Mouse (Mus musculus): ENCODE measurements at regions not wholly inside any gene's neighbourhood (a gene's known extent, or its start where the extent isn't known, plus 50 kb on each side); places are given as distances from the start of the nearest gene placed in this dataset.

GRCm38 (mm10) chr16:72152920-72153319 lies 155.2 kb upstream of the Robo1 start:
- no peak overlapping the region for H3K9ac ChIP-seq
- H3K36me3 ChIP-seq: no peaks in the 10 kb centered on the region
- no peaks in the 10 kb centered on the region for H3K27me3 ChIP-seq
- no peaks in the 10 kb centered on the region for H3K9me3 ChIP-seq (replicated peaks)
- H3K4me2 ChIP-seq: no peak overlapping the region
- no peak overlapping the region for H3K27ac ChIP-seq
- no peaks in the 10 kb centered on the region for H3K4me1 ChIP-seq
- ATAC-seq (replicated peaks; ENCODE audit: low FRiP score): no peak
- no peak overlapping the region for H3K4me3 ChIP-seq (replicated peaks)
- 82% methylated on average over 2 of the region's 2 CpGs for WGBS

DNA sequence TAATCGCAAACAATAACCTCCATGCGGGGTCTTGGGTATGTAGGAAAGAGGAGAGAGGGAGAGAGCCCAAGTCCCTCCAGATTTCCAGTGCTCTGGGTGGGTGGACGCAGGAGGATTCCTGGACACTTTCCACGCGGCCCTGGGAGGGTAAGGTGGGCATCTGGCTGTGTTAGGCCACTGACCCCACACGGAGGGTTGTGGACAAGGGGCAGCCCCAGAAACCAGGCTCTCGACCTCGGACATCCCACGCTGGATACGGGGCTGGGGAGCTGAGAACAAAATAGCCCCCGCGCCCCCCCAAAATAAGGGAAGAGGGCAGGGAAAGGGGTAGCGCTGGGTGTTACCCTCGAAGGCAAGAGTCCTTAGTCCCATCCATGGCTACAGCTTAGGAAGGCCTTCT lies 150.2 kb upstream of the Robo1 start:
- Histone ChIP-seq H3K36me3 (no peaks in the 10 kb centered on the region), H3K4me3 (replicated peaks) (no peak overlapping the region), H3K27me3 (no peaks in the 10 kb centered on the region), H3K27ac (no peak overlapping the region), H3K9ac (no peak overlapping the region), H3K9me3 (replicated peaks) (no peaks in the 10 kb centered on the region), H3K4me1 (no peaks in the 10 kb centered on the region), H3K4me2 (no peak overlapping the region)
- no peak for ATAC-seq (replicated peaks; ENCODE audit: low FRiP score)
- 90% methylated on average over 14 of the region's 14 CpGs for WGBS

DNA sequence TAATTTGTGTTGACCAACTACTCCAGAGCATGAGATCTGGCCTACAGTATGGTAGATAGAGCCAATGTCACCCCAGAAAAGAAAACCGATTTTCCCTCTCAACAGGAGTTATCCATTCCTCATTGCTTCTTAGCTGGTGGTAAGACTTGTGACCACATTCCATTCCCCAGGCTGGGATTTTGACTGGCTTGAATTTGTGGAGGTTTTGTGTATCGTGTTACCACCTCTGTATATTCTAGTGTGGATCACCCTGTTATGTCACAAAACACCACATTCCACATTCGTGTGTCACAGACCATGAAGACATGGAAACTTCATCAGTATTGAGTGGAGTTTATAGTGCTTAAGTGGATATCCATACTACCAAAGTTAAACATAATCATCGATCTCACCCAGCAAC lies 148.7 kb upstream of the Robo1 start:
- H3K9ac ChIP-seq: no peak overlapping the region
- no peak overlapping the region for H3K4me3 ChIP-seq (replicated peaks)
- WGBS: 81% methylated on average over 4 of the region's 4 CpGs
- H3K27me3 ChIP-seq: no peaks in the 10 kb centered on the region
- H3K4me1 ChIP-seq: no peaks in the 10 kb centered on the region
- H3K9me3 ChIP-seq (replicated peaks): no peaks in the 10 kb centered on the region
- ATAC-seq (replicated peaks; ENCODE audit: low FRiP score): no peak
- H3K27ac ChIP-seq: no peak overlapping the region
- H3K36me3 ChIP-seq: no peaks in the 10 kb centered on the region
- no peak overlapping the region for H3K4me2 ChIP-seq

GRCm38 (mm10) chr16:72175727-72176126 lies 132.4 kb upstream of the Robo1 start:
- no peaks in the 10 kb centered on the region for H3K4me1 ChIP-seq
- H3K36me3 ChIP-seq: no peaks in the 10 kb centered on the region
- ATAC-seq (replicated peaks; ENCODE audit: low FRiP score): no peak
- H3K4me3 ChIP-seq (replicated peaks): no peak overlapping the region
- WGBS: 27% methylated on average over 5 of the region's 5 CpGs
- H3K27me3 ChIP-seq: no peaks in the 10 kb centered on the region
- H3K9me3 ChIP-seq (replicated peaks): no peaks in the 10 kb centered on the region
- H3K27ac ChIP-seq: no peak overlapping the region
- no peak overlapping the region for H3K4me2 ChIP-seq
- H3K9ac ChIP-seq: no peak overlapping the region

- 3% methylated on average over 1 of the region's 1 CpGs for WGBS
- H3K4me3 ChIP-seq (replicated peaks): no peak overlapping the region
- no peak for ATAC-seq (replicated peaks; ENCODE audit: low FRiP score)
- H3K27ac ChIP-seq: no peak overlapping the region
- H3K4me1 ChIP-seq: no peaks in the 10 kb centered on the region
- H3K4me2 ChIP-seq: no peak overlapping the region
- H3K9me3 ChIP-seq (replicated peaks): no peaks in the 10 kb centered on the region
- H3K9ac ChIP-seq: no peak overlapping the region
- no peaks in the 10 kb centered on the region for H3K36me3 ChIP-seq
- no peaks in the 10 kb centered on the region for H3K27me3 ChIP-seq
Measured at GRCm38 (mm10) chr16:72194320-72194719, 113.8 kb upstream of the Robo1 start.

GRCm38 (mm10) chr16:72215360-72216013 lies 92.6 kb upstream of the Robo1 start:
- 46% methylated on average over 15 of the region's 15 CpGs for WGBS
- no peaks in the 10 kb centered on the region for H3K4me1 ChIP-seq
- no peak overlapping the region for H3K27ac ChIP-seq
- no peaks in the 10 kb centered on the region for H3K27me3 ChIP-seq
- peak overlapping the region; percentile 44 for H3K4me2 ChIP-seq
- H3K36me3 ChIP-seq: no peaks in the 10 kb centered on the region
- no peaks in the 10 kb centered on the region for H3K9me3 ChIP-seq (replicated peaks)
- ATAC-seq (replicated peaks; ENCODE audit: low FRiP score): no peak
- no peak overlapping the region for H3K9ac ChIP-seq
- H3K4me3 ChIP-seq (replicated peaks): no peak overlapping the region

DNA sequence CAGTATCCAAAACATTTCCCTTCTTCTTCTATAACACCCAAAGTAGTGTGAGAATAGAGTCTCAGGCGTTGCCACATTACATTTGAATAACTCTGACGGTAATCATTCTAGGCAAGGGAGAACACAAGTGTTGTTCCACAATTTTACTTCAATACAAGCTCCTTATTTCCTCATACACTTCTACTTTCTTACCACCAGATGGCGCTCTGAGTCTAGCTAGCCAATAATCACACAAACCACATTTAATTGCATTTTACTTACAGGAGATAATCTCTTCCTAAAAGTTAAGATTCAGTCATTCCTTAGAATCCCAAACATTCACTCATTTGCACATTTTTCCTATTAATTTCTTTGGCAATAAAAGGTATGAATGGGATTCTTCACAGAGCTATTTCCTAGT lies 90.1 kb upstream of the Robo1 start:
- no peak; the same call in 1 of the 2 replicates for ATAC-seq (replicated peaks; ENCODE audit: low FRiP score)
- Histone ChIP-seq H3K27me3 (no peaks in the 10 kb centered on the region), H3K4me1 (no peaks in the 10 kb centered on the region), H3K9ac (no peak overlapping the region), H3K36me3 (no peaks in the 10 kb centered on the region), H3K27ac (no peak overlapping the region), H3K4me2 (no peak overlapping the region), H3K4me3 (replicated peaks) (no peak overlapping the region), H3K9me3 (replicated peaks) (no peaks in the 10 kb centered on the region)
- 2% methylated on average over 3 of the region's 3 CpGs for WGBS

DNA sequence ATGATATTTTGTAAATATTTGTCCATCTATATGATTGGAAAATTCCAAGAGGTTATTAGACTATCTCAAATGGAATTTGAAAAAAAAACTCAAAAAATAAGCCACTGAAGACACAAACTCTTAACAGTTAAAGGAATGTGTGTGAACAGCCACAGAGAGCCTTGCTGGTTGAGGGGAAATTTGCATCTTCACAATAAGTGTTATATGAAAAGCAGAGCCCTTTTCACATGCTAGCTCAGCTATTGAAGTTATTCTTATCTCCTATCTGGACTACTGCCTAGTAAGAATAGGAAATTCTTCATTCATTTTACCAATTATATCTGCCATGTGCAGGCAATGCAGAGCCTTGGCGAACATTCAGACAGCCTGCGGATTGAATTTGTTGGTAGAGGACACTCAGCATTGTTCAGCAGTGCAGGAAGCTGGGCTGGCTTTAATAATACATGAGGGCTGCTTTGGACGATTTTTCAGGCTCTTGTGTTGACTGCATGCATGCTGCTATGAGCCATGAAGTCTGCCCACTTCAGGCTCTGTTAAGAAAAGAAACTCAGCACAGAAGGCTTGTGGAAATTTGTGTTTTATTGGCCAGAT lies 86.1 kb upstream of the Robo1 start:
- Histone ChIP-seq H3K27ac (no peak overlapping the region), H3K9ac (no peak overlapping the region), H3K4me3 (replicated peaks) (no peak overlapping the region), H3K36me3 (no peaks in the 10 kb centered on the region), H3K4me1 (no peaks in the 10 kb centered on the region), H3K27me3 (no peaks in the 10 kb centered on the region), H3K9me3 (replicated peaks) (no peaks in the 10 kb centered on the region), H3K4me2 (no peak overlapping the region)
- ATAC-seq (replicated peaks; ENCODE audit: low FRiP score): no peak
- 65% methylated on average over 3 of the region's 3 CpGs for WGBS

- H3K4me1 ChIP-seq: no peaks in the 10 kb centered on the region
- H3K36me3 ChIP-seq: no peaks in the 10 kb centered on the region
- ATAC-seq (replicated peaks; ENCODE audit: low FRiP score): no peak
- WGBS: 40% methylated on average over 3 of the region's 3 CpGs
- H3K27me3 ChIP-seq: no peaks in the 10 kb centered on the region
- no peak overlapping the region for H3K4me3 ChIP-seq (replicated peaks)
- no peak overlapping the region for H3K9ac ChIP-seq
- no peak overlapping the region for H3K27ac ChIP-seq
- H3K4me2 ChIP-seq: no peak overlapping the region
- no peaks in the 10 kb centered on the region for H3K9me3 ChIP-seq (replicated peaks)
Measured at GRCm38 (mm10) chr16:72223860-72224259, 84.2 kb upstream of the Robo1 start.

DNA sequence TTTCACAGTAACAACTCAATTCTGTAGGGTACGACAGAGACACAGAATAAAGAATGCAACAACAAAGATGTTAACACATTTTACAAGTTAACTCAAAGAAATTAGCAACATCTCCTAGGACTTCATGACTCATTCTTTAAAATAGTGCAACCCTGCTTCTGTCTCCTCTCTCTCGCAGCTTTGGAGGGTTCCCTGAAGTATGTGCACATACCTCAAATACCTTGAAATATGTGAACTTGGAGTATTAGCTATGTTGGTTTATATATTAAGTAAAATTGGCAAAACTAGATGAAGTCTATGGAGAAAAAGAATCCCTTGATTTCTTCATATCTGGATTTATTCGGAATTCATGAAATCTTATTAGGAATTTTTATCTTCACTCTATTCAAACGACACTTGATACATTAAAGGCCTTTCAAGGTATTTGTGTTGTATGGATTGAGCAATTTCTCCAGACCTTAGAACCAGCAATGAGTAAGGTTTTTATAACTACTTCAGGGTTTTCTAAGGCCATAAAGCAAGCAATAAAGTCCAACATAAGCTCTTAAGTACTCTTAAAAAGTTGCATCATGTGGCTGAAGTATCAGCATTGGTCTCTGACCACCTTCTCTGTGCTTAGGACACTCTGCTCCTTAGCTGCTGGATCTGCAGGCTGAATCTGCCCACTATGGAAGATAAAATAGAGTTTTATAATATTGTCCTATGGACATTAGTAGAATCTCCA lies 82.8 kb upstream of the Robo1 start:
- Histone ChIP-seq H3K27me3 (no peaks in the 10 kb centered on the region), H3K4me1 (no peaks in the 10 kb centered on the region), H3K9me3 (replicated peaks) (no peaks in the 10 kb centered on the region), H3K4me2 (no peak overlapping the region), H3K27ac (no peak overlapping the region), H3K4me3 (replicated peaks) (no peak overlapping the region), H3K36me3 (no peaks in the 10 kb centered on the region), H3K9ac (no peak overlapping the region)
- 87% methylated on average over 4 of the region's 4 CpGs for WGBS
- no peak for ATAC-seq (replicated peaks; ENCODE audit: low FRiP score)

DNA sequence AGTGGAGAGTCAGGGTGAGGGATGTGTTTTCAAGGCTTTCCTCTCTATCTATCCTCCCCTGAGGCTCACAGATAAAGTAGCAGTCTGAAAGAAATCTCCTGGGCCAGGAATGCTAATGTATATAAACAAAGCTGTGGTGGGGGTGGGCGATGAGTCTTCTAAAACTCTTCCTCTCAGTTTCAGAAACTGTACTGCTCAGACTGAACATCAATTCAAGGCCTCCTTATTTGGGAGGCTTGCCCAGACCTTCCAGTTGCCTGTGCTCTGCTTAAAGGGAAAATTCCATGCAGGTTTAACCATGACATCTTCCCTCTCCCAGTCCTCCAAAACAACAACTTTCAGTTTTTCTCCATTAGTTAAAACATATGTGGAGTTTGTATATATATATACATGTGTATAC lies 73.7 kb upstream of the Robo1 start:
- no peak overlapping the region for H3K4me2 ChIP-seq

GRCm38 (mm10) chr16:72239631-72240030 lies 68.5 kb upstream of the Robo1 start:
- ATAC-seq (replicated peaks; ENCODE audit: low FRiP score): no peak
- Histone ChIP-seq H3K4me1 (no peaks in the 10 kb centered on the region), H3K9me3 (replicated peaks) (no peaks in the 10 kb centered on the region), H3K9ac (no peak overlapping the region), H3K27ac (no peak overlapping the region), H3K36me3 (no peaks in the 10 kb centered on the region), H3K27me3 (no peaks in the 10 kb centered on the region), H3K4me2 (no peak overlapping the region), H3K4me3 (replicated peaks) (no peak overlapping the region)
- WGBS: 60% methylated on average over 7 of the region's 7 CpGs

More for the DNA sequence above, 73.7 kb upstream of the Robo1 start:
- no peaks in the 10 kb centered on the region for H3K9me3 ChIP-seq (replicated peaks)
- H3K36me3 ChIP-seq: no peaks in the 10 kb centered on the region
- no peak overlapping the region for H3K4me3 ChIP-seq (replicated peaks)
- 26% methylated on average over 1 of the region's 1 CpGs for WGBS
- H3K9ac ChIP-seq: no peak overlapping the region
- H3K27me3 ChIP-seq: no peaks in the 10 kb centered on the region
- ATAC-seq (replicated peaks; ENCODE audit: low FRiP score): no peak
- no peak overlapping the region for H3K27ac ChIP-seq
- no peaks in the 10 kb centered on the region for H3K4me1 ChIP-seq

Measured in kidney, embryonic 15.5 days (tissue).